Mouse (Mus musculus) ZHBTc4 (cell line): ENCODE data around the gene Cel.
A peak's percentile ranks its signal among the peaks of the same experiment; 100 is the strongest.

Experiments used
- DNase-seq: peaks from one replicate; pipeline ENCODE4 v3.0.0-alpha.2; 2011; ENCODE audit warnings: low read depth, low spot score

Gene Cel

DNA sequence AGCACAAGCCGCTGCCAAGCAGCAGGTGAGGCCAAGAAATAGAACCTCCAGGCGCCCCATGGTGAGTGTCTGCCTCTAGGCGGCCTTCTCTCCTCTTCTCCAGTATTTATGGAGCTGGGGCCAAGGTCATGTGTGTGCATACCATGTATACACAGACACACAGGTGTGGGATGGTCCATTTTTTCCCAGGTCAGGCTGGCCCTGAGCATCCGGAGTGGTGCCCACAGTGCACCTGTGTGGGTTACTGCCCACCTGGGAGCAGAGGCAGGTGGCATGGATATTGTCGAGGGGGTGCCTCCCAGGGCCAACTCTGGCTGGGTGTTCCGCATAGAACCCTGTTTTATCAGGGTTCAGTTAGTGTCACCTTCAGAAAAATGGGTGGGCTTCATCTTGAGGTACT is at the start of gene Cel:
Gene Cel, minus strand, starts transcription at position 101 of the 400 bp plus-strand sequence.
- peak; percentile 6 for DNase-seq

DNA sequence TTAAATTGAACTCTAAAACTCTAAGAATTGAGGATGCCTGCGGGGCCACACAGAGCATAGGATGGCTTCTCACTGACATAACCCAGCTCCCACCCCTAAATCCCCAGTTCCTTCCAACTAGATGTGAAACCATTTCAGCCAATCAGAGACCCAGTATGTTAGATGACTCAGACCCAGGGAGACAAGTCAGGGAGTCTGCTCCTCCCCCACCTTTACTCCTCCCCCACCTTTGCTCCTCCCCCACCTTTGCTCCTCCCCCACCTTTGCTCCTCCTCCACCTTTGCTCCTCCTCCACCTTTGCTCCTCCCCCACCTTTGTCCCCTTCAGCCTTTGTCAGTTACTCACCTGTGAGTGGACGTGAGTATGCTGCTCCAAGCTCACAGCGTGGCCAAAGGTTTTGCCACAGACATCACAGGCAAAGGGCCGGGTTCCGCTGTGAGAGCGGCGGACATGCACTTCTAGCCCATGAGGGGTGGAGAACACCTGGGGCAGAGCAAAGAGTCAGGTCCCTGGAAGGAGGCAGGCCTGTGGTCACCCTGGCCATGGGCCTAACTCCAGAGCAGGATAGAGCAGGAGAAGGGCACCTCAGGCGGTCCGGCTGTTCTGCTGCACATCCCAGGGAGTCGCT is 49.3 kb upstream of the Cel start:
- peak; percentile 81 for DNase-seq

DNA sequence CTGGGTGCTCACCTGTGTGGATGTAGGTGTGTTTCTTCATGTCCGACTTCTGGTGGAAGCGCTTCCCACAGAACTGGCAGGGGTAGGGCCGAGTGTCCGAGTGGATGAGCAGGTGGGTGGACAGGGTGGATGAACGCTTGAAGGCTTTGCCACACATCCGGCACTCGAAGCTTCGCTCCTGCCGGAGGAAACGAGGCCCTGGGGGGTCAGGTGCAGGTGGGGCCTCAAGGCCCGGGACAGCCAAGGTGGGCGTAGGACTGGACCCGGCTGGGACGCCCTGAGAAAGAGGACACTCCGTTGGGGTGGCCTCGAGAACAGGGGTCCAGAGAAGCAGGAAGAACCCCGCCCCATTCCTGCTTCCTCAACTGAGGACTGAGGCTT is 48.2 kb upstream of the Cel start:
- DNase-seq = no peak

DNA sequence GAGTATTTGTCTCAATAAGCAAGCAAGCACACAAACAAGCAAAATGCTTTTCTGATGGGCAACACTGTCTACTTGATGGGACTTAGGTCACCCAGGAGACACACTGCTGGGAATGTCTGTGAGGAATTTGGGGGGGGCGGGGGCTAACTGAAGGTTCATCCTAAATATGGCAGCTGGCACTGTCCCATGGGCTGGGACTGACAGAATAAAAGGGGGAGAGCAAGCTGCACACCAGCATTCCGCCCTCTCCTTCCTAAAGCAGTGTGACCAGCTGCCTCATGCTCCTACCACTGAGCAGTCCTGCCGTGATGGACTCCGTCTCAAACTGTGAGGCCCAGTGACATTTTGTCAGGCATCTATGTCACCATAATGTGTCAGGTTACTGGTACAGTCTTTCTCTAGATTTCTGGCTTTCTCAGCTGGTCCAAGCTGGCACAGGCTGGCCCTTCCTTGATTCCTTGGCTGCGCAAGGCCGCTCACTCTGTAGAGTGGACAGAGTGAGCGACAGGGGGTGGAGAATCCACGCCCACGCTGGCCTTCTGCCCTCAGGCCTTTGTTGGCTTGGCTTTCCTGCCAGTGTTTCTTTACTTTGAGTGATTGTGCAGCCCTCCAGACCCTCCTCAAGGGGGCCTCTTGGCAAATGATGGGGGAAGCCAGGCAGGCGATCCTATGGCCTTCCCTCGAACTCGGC is 47.7 kb upstream of the Cel start:
- DNase-seq = no peak

- DNase-seq = no peak
These were observed 46.6 kb upstream of the Cel start for GRCm38 (mm10) chr2:28609851-28610250.

- DNase-seq = peak; percentile 91
These were observed 44.4 kb upstream of the Cel start for GRCm38 (mm10) chr2:28607341-28608165.

DNA sequence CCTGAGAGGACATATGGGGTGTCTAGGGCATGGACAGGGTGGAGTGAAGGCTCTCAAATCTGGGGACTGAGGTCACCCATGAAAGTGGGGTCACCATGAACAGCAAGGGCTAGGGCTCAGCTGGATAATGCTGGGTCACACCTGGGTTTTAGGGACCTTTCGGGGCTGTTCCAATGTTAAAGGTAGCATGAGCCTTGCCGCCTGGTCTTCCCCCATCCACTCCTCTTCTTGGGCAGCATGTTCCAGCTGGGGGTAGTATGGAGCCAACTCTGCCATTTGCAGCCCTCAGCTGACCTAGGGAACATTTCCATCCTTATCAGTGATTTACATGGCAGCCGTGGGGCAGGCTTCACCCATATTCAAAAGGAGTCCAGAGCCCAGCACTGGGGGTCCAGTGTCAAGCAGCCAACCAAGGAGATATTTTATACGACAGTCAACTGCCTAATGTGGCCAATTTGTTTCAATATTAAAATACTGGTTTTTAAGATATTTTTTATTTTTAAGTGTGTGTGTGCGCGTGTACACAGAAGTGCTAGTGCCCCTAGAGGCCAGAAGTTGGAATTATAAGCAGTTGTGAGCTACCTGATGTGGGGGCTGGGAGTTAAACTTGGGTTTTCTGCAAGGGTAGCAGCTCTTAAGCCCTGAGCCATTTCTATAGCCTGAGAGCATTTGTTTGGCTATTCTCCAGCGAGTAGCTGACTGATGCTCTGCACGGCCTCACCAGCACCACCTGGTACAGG is 43.6 kb upstream of the Cel start:
- DNase-seq = no peak

DNA sequence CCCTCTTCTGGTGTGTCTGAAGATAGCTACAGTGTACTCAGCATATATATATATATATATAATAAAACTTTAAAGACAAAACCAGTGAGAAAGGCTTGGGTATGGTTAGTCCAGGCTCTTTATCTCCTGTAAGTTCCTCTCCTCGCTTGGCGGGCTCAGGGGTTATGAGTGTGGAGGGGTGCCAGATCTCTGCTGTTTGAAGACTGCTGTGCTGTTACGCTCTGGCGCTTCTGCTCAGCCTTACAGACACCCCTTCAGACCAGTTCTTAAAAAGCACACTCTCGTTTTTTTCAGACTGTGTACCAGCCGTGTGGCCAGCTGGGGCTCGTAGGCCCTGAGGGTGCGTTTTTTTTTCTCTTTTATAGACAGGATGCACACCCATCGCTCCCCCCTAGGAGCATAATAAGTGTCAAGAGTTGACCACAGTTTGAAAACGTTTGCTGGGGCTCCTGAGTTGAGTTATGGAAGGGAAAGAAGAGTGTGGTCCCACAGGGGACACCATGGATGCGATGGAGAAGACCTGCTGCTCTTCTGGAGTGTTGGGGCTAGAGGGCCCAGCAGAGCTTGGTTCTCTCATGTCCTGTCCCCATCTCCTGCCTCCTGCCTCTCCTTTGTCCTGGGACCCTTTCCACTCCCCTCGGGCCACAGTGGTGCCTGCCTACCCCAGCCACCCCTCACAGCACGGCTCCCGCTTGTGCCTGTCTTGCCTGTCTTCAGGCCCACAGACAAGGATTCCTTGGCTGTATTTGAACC is 42.8 kb upstream of the Cel start:
- no peak for DNase-seq

DNA sequence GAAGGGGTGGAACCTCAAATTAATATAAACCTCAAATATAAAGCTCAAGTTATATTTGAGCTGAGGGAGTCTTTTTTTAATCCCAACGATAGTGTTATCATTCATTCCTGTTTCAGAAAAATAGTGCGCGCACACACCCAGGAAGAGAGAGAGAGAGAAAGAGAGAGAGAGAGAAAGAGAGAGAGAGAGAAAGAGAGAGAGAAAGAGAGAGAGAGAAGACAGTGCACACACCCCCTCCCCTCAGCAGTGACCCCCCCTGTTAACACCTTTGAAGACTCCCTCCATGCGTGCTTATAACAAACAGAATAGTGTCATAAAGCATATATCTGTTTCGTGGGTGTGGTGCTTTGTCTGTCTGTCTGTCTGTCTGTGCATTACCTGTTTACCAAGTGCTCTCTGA is 40.3 kb upstream of the Cel start:
- no peak for DNase-seq

DNA sequence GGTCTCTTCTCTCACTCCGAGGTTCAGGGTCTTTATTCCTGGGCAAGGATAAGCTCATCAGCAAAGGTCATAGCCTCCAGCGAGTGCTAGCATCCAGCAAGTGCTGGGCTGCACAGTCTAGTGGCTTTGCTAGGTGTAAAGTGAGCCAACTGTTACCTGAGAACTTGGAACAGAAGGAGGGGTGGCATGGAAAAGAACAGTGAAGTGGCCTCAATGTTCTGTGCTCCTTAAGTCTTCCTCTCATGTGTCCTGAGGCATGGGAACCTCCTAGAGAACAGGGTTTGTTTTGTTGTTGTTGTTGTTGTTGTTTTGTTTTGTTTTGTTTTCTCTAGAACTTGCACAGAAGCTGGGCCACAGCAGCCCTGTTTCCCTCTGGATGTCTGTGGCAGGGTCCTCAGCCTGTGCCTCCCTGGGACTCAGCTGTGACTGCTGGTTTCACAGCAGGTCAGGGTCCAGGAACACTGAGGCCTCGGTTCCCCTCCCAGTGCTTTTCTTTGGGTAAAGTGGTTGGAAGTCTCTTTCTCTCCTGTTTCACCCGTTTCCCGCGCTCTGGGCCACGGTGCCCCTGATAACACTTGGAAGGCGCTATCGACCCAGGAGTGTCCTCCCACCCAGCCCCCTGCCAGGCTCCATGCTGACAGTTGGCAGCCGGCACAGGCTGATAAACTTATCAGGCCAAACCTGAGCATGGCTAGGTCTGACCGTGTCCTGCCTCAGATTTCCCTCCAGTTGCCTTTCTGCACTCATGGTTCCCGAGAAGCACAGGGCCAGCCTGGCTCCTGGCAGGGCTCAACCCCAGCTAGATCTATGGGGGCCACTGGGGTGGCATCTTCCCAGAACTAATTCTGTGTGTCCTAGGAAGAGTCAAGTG is 38.8 kb upstream of the Cel start:
- DNase-seq = no peak

DNA sequence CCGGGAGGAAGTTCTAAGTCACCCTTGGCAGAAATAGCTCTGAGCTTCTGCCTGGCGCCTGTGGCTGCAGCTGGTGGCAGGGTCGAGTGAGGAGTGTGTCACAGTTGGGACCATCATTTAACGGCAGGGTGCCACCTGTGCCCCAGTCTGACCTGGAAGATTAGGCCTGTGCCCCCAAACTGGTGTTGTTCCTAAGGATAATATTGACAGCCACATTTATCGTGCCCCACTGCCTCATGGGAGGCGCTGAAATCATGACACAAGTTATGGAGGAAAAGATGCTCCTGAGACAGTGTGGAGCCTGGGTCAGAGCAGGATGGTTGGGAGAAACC is 36.3 kb upstream of the Cel start:
- DNase-seq = no peak

DNA sequence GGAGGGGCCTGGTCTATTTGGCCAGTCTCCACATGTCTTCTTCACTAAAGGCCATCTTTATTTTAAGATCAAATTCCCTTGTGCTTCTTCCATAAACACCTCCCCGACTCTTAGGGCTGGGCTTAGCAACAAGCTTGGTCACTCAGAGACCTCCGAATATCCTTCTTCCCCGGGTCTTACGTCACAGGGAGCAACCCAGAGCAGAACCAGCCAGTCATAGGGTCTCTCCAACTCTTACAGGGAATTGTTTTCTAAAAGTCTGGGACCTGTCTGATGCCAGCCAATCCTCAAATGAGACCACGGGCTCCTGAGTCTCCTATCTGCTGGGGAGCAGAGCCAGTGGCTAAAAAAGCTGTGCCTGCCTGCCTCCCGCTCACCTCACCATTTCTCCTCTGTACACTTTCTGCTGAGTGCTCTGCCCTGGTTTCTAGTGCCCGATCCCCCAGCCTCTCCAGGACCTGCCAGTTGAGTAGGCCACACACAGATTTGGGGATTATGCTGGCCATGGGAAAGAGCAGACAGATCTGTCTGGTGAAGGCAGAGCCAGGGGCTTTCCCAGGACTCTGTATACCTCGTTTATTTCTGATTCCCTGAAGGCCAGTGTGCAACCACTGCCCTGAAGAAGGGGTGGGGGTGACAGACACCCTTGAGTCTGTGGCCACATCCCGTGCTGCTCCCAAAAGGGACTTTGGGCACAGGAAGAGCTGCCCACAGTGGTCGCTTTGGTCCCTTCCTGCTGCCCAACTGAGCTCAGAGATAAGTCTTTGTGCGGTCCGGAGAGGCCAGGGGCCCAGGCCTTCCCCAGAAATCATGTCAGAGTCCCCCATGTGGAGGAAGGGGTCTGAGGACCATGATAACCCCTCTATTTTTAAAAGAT is 35.7 kb upstream of the Cel start:
- no peak for DNase-seq

DNA sequence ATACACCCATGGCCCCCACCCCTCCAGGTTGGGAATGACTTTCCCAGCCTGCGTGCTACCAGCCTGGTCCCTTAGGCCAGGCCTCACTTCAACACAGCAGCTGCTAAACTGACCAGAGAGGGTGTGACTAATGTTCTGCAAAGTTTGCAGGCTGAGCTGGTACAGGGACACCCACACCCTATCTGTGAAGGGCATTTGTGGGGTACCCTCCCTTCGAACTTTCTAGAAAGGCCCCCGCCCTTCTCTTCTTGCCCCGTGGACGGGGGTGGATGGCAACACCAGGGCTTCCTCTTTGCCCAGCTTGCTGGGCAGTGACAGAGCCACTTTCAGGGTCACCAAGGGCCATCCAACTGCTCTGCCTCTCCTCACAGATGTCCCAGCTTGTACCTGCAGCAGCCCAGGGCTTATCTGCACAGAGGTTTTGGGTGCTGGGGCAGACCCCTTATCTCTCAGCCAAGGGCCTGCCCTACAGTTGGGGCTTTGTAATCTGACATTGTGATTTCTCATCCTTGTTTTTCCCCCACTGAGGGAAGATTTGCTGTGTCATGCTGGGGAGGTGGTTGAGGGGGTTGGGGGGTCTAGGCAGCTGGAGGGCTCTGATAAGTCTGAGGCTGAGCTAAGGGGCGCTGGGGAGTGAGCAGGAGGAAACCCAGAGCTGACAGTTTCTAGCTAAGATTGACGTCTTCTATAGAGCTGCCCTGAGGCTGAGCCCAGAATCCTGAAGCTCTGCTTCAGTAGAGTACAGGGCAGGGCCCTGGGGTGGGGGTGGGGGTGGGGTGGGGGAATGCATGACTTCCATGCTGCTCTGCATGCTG is 34.7 kb upstream of the Cel start:
- DNase-seq = no peak

- peak; percentile 85 for DNase-seq
These were observed 33.8 kb upstream of the Cel start for GRCm38 (mm10) chr2:28596998-28597397.

GRCm38 (mm10) chr2:28596021-28596420 is 32.8 kb upstream of the Cel start:
- no peak for DNase-seq

- DNase-seq = peak; percentile 84
These were observed 29.6 kb upstream of the Cel start for GRCm38 (mm10) chr2:28592809-28593208.

- DNase-seq = no peak
These were observed 28.3 kb upstream of the Cel start for GRCm38 (mm10) chr2:28591479-28591878.

DNA sequence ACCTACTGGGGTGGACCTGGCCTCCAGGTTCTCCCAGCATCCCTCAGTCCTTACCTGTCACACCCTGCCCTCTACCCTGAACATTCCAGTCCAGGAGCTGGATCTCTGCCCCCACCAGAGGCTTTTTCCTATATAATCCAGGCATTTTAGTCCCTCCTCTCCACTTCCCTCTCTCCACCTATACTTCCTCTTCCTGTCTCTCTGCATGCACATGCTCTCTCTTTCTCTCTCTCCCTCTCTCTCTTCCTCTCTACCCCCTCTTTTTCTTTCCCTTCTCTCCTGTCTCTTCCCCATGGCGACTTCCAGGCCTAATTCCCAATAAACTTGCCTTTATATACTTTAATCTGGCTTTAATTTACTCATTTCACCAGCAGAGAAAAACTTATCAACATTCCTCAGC is 25.4 kb upstream of the Cel start:
- no peak for DNase-seq

- DNase-seq = no peak
These were observed 22.5 kb upstream of the Cel start for GRCm38 (mm10) chr2:28585730-28586129.
